Mouse (Mus musculus): ENCODE measurements at regions not wholly inside any gene's neighbourhood (a gene's known extent, or its start where the extent isn't known, plus 50 kb on each side); places are given as distances from the start of the nearest gene placed in this dataset.

- 95% methylated on average over 2 of the region's 2 CpGs for WGBS
- Histone ChIP-seq H3K36me3 (replicated peaks; ENCODE audit: control insufficient read depth, insufficient read depth) (no peaks in the 10 kb centered on the region), H3K9ac (no peak overlapping the region), H3K27ac (no peak overlapping the region), H3K4me2 (replicated peaks) (no peak overlapping the region), H3K27me3 (ENCODE audit: control insufficient read depth, insufficient read depth, low read length) (no peaks in the 10 kb centered on the region), H3K4me1 (replicated peaks; ENCODE audit: control insufficient read depth, insufficient read depth, low read length) (no peaks in the 10 kb centered on the region), H3K9me3 (ENCODE audit: control insufficient read depth, low read length) (no peaks in the 10 kb centered on the region), H3K4me3 (replicated peaks; ENCODE audit: low read length) (no peak overlapping the region)
- DNase-seq (ENCODE audit: low spot score), result no peak
- no peak for ATAC-seq (ENCODE audit: low FRiP score)
These were observed 533.4 kb upstream of the Nrp1 start for GRCm38 (mm10) chr8:127825041-127825440.

- no peak overlapping the region for H3K9ac ChIP-seq
- no peak for ATAC-seq (ENCODE audit: low FRiP score)
These were observed 530.6 kb upstream of the Nrp1 start for GRCm38 (mm10) chr8:127827826-127828225.

GRCm38 (mm10) chr8:127829659-127830058 lies 528.7 kb upstream of the Nrp1 start:
- H3K4me1 ChIP-seq (replicated peaks; ENCODE audit: control insufficient read depth, insufficient read depth, low read length), result no peaks in the 10 kb centered on the region
- H3K4me3 ChIP-seq (replicated peaks; ENCODE audit: low read length), result no peak overlapping the region
- no peak overlapping the region for H3K27ac ChIP-seq
- WGBS, result 84% methylated on average over 1 of the region's 1 CpGs
- H3K36me3 ChIP-seq (replicated peaks; ENCODE audit: control insufficient read depth, insufficient read depth), result no peaks in the 10 kb centered on the region
- DNase-seq (ENCODE audit: low spot score) (no peak), ATAC-seq (ENCODE audit: low FRiP score) (no peak)
- no peak overlapping the region for H3K9ac ChIP-seq
- H3K4me2 ChIP-seq (replicated peaks), result no peak overlapping the region
- no peaks in the 10 kb centered on the region for H3K27me3 ChIP-seq (ENCODE audit: control insufficient read depth, insufficient read depth, low read length)
- H3K9me3 ChIP-seq (ENCODE audit: control insufficient read depth, low read length), result no peaks in the 10 kb centered on the region

More at GRCm38 (mm10) chr8:127827826-127828225, 530.6 kb upstream of the Nrp1 start:
- no peak overlapping the region for H3K4me3 ChIP-seq (replicated peaks; ENCODE audit: low read length)
- 67% methylated on average over 5 of the region's 5 CpGs for WGBS
- H3K27me3 ChIP-seq (ENCODE audit: control insufficient read depth, insufficient read depth, low read length), result no peaks in the 10 kb centered on the region
- H3K4me2 ChIP-seq (replicated peaks), result no peak overlapping the region
- DNase-seq (ENCODE audit: low spot score), result no peak
- H3K9me3 ChIP-seq (ENCODE audit: control insufficient read depth, low read length), result no peaks in the 10 kb centered on the region
- no peaks in the 10 kb centered on the region for H3K36me3 ChIP-seq (replicated peaks; ENCODE audit: control insufficient read depth, insufficient read depth)
- H3K27ac ChIP-seq, result no peak overlapping the region
- no peaks in the 10 kb centered on the region for H3K4me1 ChIP-seq (replicated peaks; ENCODE audit: control insufficient read depth, insufficient read depth, low read length)

DNA sequence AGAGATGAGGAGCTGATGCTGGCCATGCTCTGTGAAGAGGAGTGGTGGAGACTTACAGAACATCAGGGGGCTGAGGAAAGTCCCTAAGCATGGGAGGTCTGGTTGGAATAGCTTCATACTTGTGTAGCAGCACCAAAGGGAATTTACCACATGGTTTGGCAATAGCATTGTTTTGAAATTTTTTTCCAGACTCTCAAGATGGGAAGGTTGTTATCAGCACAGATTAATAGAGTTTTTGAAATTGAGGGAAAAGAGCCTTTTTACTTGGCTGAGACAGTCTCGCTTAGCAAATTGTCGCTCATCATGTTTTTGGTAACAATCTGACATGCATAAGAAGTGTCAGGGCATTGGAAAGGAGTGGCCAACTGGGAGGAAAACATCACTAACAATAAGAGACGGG lies 524.4 kb upstream of the Nrp1 start:
- H3K9ac ChIP-seq, result no peak overlapping the region
- no peak for DNase-seq (ENCODE audit: low spot score)
- no peak for ATAC-seq (ENCODE audit: low FRiP score)
- no peaks in the 10 kb centered on the region for H3K36me3 ChIP-seq (replicated peaks; ENCODE audit: control insufficient read depth, insufficient read depth)
- no peak overlapping the region for H3K4me2 ChIP-seq (replicated peaks)
- H3K27me3 ChIP-seq (ENCODE audit: control insufficient read depth, insufficient read depth, low read length), result no peaks in the 10 kb centered on the region
- 67% methylated on average over 3 of the region's 3 CpGs for WGBS
- H3K4me1 ChIP-seq (replicated peaks; ENCODE audit: control insufficient read depth, insufficient read depth, low read length), result no peaks in the 10 kb centered on the region
- no peak overlapping the region for H3K4me3 ChIP-seq (replicated peaks; ENCODE audit: low read length)
- H3K27ac ChIP-seq, result no peak overlapping the region
- H3K9me3 ChIP-seq (ENCODE audit: control insufficient read depth, low read length), result no peaks in the 10 kb centered on the region

DNA sequence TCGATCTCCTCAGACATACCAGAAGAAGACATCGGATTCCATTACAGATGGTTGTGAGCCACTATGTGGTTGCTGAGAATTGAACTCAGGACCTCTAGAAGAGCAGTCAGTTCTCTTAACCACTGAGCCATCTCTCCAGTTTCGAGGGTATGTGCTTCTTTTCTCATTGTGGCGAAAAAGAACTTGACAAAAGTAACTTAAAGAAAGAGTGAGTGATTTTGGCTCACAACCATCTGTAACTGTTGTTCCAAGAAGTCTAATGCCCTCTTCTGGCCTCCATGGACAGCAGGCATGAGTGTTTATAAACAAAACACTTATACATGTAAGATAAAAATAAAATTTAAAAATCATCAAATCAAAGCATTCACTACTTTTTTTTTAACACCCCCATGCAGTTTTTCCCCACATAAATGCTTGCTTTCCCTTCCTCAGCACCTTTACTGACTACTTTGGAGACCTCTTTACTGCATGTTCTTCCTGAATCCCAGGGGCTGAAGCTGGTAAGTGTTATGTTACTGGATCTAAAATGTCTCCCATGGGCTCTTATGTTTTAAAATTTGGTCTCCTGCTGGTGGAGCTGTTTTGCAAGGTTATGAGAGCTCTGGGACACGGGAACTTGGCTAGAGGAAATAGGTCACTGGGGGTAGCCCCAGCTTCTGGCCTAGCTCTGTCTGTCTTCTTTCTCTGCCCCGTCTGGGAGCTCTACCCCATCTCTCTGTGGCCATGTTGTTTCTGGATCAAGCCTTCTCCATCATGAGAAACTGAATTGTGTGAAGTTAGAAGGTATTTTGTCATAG lies 521.8 kb upstream of the Nrp1 start:
- DNase-seq (ENCODE audit: low spot score) (no peak), ATAC-seq (ENCODE audit: low FRiP score) (no peak)
- H3K36me3 ChIP-seq (replicated peaks; ENCODE audit: control insufficient read depth, insufficient read depth), result no peaks in the 10 kb centered on the region
- H3K4me2 ChIP-seq (replicated peaks), result no peak overlapping the region
- no peak overlapping the region for H3K4me3 ChIP-seq (replicated peaks; ENCODE audit: low read length)
- H3K9ac ChIP-seq, result no peak overlapping the region
- 84% methylated on average over 6 of the region's 6 CpGs for WGBS
- no peaks in the 10 kb centered on the region for H3K4me1 ChIP-seq (replicated peaks; ENCODE audit: control insufficient read depth, insufficient read depth, low read length)
- H3K27me3 ChIP-seq (ENCODE audit: control insufficient read depth, insufficient read depth, low read length), result no peaks in the 10 kb centered on the region
- no peak overlapping the region for H3K27ac ChIP-seq
- no peaks in the 10 kb centered on the region for H3K9me3 ChIP-seq (ENCODE audit: control insufficient read depth, low read length)

GRCm38 (mm10) chr8:127838311-127838710 lies 520.1 kb upstream of the Nrp1 start:
- DNase-seq (ENCODE audit: low spot score) (no peak), ATAC-seq (ENCODE audit: low FRiP score) (no peak)
- Histone ChIP-seq H3K9me3 (ENCODE audit: control insufficient read depth, low read length) (no peaks in the 10 kb centered on the region), H3K4me1 (replicated peaks; ENCODE audit: control insufficient read depth, insufficient read depth, low read length) (no peaks in the 10 kb centered on the region), H3K27me3 (ENCODE audit: control insufficient read depth, insufficient read depth, low read length) (no peaks in the 10 kb centered on the region), H3K4me3 (replicated peaks; ENCODE audit: low read length) (no peak overlapping the region), H3K9ac (no peak overlapping the region), H3K27ac (no peak overlapping the region), H3K36me3 (replicated peaks; ENCODE audit: control insufficient read depth, insufficient read depth) (no peaks in the 10 kb centered on the region), H3K4me2 (replicated peaks) (no peak overlapping the region)

DNA sequence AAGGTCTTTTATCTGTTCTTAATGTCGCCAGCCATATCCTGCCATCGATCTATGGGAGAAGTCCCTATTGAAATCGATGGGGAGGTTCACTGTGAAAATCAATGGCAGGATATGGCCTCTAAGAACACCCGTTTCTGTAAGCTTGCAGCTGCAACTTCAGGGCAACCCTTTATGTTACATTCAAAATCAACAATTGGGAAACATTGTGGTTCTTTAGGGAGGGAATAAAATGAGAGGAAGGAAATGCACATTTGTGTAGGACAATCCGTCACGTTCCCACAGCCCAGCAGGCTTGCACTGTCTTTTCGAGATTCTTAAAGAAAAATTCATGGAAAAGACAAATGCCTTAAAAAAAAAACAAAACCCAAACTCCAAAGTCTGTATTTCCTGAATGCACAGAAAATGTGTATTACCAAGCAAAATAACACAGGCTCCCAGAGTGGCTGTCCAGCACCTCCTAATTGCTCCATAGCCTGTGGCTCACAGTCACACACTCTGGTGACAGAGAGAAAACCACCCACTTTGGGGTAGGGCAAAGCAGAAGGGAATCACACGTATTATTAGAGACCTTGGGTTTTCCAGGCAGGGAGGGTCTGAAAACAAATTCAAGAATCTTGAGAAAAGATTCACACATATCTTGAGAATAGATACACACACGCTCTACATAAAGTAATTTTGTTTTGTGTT lies 510.9 kb upstream of the Nrp1 start:
- ATAC-seq (ENCODE audit: low FRiP score), result no peak
- Histone ChIP-seq H3K36me3 (replicated peaks; ENCODE audit: control insufficient read depth, insufficient read depth) (no peaks in the 10 kb centered on the region), H3K27ac (no peak overlapping the region), H3K9ac (no peak overlapping the region), H3K9me3 (ENCODE audit: control insufficient read depth, low read length) (no peaks in the 10 kb centered on the region), H3K27me3 (ENCODE audit: control insufficient read depth, insufficient read depth, low read length) (no peaks in the 10 kb centered on the region), H3K4me3 (replicated peaks; ENCODE audit: low read length) (no peak overlapping the region), H3K4me2 (replicated peaks) (no peak overlapping the region), H3K4me1 (replicated peaks; ENCODE audit: control insufficient read depth, insufficient read depth, low read length) (no peaks in the 10 kb centered on the region)
- 77% methylated on average over 9 of the region's 9 CpGs for WGBS
- DNase-seq (ENCODE audit: low spot score), result no peak

DNA sequence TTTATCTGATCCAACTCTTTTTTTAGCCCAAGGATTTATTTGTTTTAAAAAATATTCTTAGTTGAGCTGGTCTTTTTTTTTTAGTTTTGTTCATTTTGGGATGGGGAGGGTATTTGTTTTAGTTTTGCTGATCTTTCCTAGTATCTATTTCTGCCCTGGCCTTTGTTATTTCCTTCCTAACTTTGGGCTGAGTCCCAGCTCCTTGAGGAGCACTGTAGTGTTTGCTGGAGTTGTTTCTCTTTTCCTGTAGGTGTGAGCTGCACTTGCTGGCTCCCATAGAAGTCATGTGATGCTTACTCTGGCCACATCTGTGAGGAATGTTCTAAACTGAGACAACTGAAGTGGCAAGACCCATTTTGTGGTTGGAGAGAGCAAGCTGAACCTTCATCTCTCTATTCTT lies 508.5 kb upstream of the Nrp1 start:
- no peak for ATAC-seq (ENCODE audit: low FRiP score)

DNA sequence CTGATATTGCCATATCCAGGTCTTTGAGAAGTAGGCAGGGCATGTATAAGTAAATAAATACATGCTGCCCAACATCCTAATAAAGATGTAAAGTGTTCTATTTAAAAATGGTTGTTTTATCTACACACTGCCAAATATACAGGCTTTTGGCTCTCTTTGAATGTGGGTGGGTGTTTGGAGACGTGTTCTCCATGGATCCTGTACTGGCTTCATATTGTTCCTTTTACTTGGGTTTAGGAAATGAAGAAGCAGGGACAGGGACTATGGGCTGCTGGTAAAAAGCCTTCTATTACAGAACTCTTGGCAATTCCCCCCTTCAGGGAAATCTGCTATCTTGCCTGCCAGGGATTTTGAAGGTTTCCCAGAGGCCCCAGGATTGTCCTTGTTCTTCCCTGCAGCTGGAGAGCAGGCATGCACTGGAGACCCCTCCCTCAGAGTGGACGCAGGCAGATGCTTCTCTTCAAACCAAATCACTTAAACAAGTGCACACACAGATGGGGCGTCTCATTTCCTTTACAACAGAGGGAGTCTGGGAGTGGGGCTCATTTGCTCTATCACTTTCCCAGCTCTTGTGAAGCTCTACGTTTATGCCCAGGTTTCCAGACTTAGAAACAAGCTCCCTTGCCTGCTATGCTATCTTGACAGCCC lies 502.6 kb upstream of the Nrp1 start:
- Histone ChIP-seq H3K9me3 (ENCODE audit: control insufficient read depth, low read length) (no peaks in the 10 kb centered on the region), H3K4me3 (replicated peaks; ENCODE audit: low read length) (no peak overlapping the region), H3K36me3 (replicated peaks; ENCODE audit: control insufficient read depth, insufficient read depth) (no peaks in the 10 kb centered on the region), H3K4me2 (replicated peaks) (no peak overlapping the region), H3K27ac (no peak overlapping the region), H3K27me3 (ENCODE audit: control insufficient read depth, insufficient read depth, low read length) (no peaks in the 10 kb centered on the region), H3K4me1 (replicated peaks; ENCODE audit: control insufficient read depth, insufficient read depth, low read length) (no peaks in the 10 kb centered on the region), H3K9ac (no peak overlapping the region)
- ATAC-seq (ENCODE audit: low FRiP score) (no peak), DNase-seq (ENCODE audit: low spot score) (no peak)
- 46% methylated on average over 4 of the region's 4 CpGs for WGBS

More for the DNA sequence above, 508.5 kb upstream of the Nrp1 start:
- H3K27me3 ChIP-seq (ENCODE audit: control insufficient read depth, insufficient read depth, low read length), result no peaks in the 10 kb centered on the region
- no peaks in the 10 kb centered on the region for H3K36me3 ChIP-seq (replicated peaks; ENCODE audit: control insufficient read depth, insufficient read depth)
- H3K27ac ChIP-seq, result no peak overlapping the region
- no peak overlapping the region for H3K4me2 ChIP-seq (replicated peaks)
- no peak overlapping the region for H3K9ac ChIP-seq
- no peaks in the 10 kb centered on the region for H3K4me1 ChIP-seq (replicated peaks; ENCODE audit: control insufficient read depth, insufficient read depth, low read length)
- no peak overlapping the region for H3K4me3 ChIP-seq (replicated peaks; ENCODE audit: low read length)
- DNase-seq (ENCODE audit: low spot score), result no peak
- no peaks in the 10 kb centered on the region for H3K9me3 ChIP-seq (ENCODE audit: control insufficient read depth, low read length)

Data from hindbrain, embryonic 14.5 days (tissue).